Mouse (Mus musculus) testis, postnatal 14 days (tissue): Measurements from ENCODE around the gene Atp6v0a1.

Source experiments
- DNase-seq: peaks from one replicate; pipeline ENCODE4 v3.0.0; 2021; ENCODE audit warnings: low spot score

Atp6v0a1 gene

GRCm38 (mm10) chr11:101029320-101029719 is 20.1 kb downstream of the Atp6v0a1 start:
- no peak for DNase-seq

GRCm38 (mm10) chr11:101030136-101030807 is 21.0 kb downstream of the Atp6v0a1 start:
- no peak for DNase-seq

- no peak for DNase-seq
These were observed 21.5 kb downstream of the Atp6v0a1 start for GRCm38 (mm10) chr11:101030808-101031156.

- no peak for DNase-seq
These were observed 22.2 kb downstream of the Atp6v0a1 start for GRCm38 (mm10) chr11:101031470-101031869.

- DNase-seq: peak; percentile 23
These were observed 24.7 kb downstream of the Atp6v0a1 start for GRCm38 (mm10) chr11:101033856-101034500.

GRCm38 (mm10) chr11:101034614-101035327 is 25.5 kb downstream of the Atp6v0a1 start:
- DNase-seq: peak; percentile 20

- no peak for DNase-seq
These were observed 26.1 kb downstream of the Atp6v0a1 start for GRCm38 (mm10) chr11:101035328-101035695.

GRCm38 (mm10) chr11:101037795-101038194 is 28.5 kb downstream of the Atp6v0a1 start:
- DNase-seq: no peak

- DNase-seq: no peak
These were observed 36.6 kb downstream of the Atp6v0a1 start for GRCm38 (mm10) chr11:101045826-101046225.

- DNase-seq: no peak
These were observed 37.2 kb downstream of the Atp6v0a1 start for GRCm38 (mm10) chr11:101046440-101046839.

GRCm38 (mm10) chr11:101047502-101047901 is 38.2 kb downstream of the Atp6v0a1 start:
- no peak for DNase-seq

GRCm38 (mm10) chr11:101050359-101050758 is 41.1 kb downstream of the Atp6v0a1 start:
- DNase-seq: no peak

- no peak for DNase-seq
These were observed 41.8 kb downstream of the Atp6v0a1 start for GRCm38 (mm10) chr11:101051051-101051493.

GRCm38 (mm10) chr11:101051617-101052016 is 42.4 kb downstream of the Atp6v0a1 start:
- DNase-seq: no peak

- DNase-seq: peak; percentile 72
These were observed 43.7 kb downstream of the Atp6v0a1 start for GRCm38 (mm10) chr11:101052751-101053473.

GRCm38 (mm10) chr11:101053974-101054373 is 44.7 kb downstream of the Atp6v0a1 start:
- no peak for DNase-seq

- DNase-seq: no peak
These were observed 46.2 kb downstream of the Atp6v0a1 start for GRCm38 (mm10) chr11:101055418-101055817.

- peak; percentile 67 for DNase-seq
These were observed 47.6 kb downstream of the Atp6v0a1 start for GRCm38 (mm10) chr11:101056885-101057284.

- peak; percentile 72 for DNase-seq
These were observed 48.6 kb downstream of the Atp6v0a1 start for GRCm38 (mm10) chr11:101057860-101058259.

- no peak for DNase-seq
These were observed 49.5 kb downstream of the Atp6v0a1 start for GRCm38 (mm10) chr11:101058726-101059125.

- DNase-seq: no peak
These were observed 50.2 kb downstream of the Atp6v0a1 start for GRCm38 (mm10) chr11:101059473-101059872.

GRCm38 (mm10) chr11:101060126-101060525 is 50.9 kb downstream of the Atp6v0a1 start:
- DNase-seq: peak; percentile 63
